Mouse (Mus musculus): Measurements from ENCODE around the gene Vcl.

Vcl gene

GRCm38 (mm10) chr14:21064321-21064720, 135.1 kb downstream of the Vcl start:
- in situ Hi-C loops (cut with MboI, MseI), result no loop called here

GRCm38 (mm10) chr14:21065490-21066162, 136.4 kb downstream of the Vcl start:
- in situ Hi-C loops (cut with MboI, MseI), result no loop called here

- in situ Hi-C loops (cut with MboI, MseI), result no loop called here
Measured at GRCm38 (mm10) chr14:21069594-21069993, 140.4 kb downstream of the Vcl start.

DNA sequence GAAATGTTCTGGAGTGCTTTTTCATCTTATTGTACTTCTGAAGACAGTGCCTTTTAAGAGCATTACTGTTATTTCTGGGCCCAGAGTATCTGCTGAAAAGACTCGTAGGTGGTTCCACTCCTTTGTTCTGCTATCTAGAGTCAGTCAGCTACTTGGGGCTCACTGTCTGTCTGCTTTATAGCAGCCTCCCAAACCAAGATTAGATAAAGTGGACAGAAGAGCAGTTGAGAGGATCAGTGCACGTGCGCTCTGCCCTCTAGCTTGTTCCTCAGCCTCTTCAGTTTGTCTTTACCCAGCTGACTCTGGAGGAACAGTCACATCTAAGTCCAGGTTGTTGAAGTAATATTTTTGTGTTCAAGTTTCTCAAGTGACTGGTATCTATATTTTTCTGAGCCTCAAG, 144.8 kb downstream of the Vcl start:
- in situ Hi-C loops (cut with MboI, MseI), result no loop called here

GRCm38 (mm10) chr14:21074398-21075320, 145.5 kb downstream of the Vcl start:
- in situ Hi-C loops (cut with MboI, MseI), result no loop called here

DNA sequence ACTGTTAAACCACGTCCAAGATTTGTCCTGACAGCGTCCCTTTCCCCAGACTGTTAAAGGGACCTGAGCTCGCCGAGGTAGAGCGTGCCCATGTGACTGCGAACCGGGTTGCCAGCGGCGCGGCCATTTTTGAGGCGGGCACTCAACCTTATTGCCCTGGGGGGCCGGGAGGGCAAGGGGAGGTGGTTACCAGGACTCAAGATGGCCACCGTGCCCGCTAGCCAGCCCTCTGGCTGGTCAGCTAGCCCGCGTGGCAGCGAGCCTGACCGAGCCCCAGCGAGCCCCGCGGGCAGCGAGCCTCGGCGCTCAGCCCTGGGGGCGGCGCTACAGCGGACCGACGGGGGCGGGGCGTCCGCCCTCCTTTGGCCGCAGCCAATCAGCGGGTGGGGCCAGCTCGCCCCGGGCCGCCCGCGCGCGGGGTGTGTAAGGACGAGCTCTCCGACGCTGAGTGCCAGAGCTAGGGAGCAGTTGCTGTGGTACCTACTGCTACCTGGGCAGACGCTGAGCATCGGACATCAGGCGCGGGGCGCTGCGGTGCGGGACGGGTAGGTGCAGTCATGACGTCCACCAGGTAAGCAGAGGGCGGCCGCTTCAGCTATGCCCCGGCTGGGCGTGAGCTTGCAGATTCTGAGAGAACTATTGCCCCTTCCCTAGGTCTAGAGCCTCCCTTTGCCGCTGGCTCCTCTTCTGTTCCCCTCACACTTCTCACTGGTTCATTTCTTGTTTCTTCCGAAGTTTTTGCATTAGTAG, 146.7 kb downstream of the Vcl start:
- in situ Hi-C loops (cut with MboI, MseI), result no loop called here

DNA sequence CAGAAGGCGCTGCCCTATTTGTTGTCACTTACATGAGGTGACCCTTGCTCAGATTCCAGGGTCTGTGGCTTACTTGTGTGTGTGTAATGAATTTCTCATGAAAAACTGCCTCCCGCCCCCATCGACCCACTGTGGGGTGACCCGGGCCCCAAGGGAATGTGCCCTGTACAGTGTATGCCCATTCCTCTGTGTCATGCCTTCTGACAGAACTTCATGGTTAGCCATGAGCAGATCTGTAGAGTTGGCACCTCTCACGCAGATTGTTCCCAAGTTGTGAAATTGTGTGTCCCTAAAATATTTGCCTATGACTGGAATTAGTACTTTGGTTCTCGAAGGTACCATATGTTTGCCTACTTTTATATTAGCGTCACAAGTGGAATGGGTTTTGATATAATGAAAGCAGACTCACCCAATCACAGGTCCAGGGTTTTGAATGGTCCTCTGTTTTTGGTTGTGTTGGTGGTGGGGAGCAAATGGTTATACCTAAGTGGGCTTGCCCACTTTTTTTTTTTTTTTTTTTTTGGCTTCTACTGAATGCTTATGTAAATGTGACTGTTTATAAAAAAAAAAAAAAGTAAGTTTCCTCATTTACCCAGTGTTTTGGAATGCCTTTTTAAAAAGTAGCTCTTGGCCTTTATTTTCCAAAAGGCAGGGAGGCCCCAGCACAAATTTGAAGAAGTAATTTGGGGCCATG, 147.4 kb downstream of the Vcl start:
- in situ Hi-C loops (cut with MboI, MseI), result no loop called here

DNA sequence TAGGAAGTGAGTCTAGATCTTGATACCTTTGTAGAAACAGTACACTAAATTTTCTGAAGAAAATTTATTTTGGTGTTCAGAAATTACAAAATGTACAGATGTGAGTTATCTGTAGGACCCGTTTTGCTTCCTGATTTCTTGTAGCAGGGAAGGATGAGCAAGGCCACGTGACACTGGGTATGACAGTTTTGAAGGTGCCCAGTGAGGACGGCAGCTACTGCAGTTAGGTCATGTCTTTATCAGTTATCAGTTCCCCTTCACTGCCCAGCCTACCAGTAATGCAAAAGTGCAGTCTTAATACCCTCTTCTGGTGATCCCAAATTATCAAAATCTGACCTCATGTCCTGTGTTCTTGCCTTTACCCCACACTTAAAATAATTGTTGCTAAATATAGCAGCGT, 148.7 kb downstream of the Vcl start:
- in situ Hi-C loops (cut with MboI, MseI), result no loop called here

GRCm38 (mm10) chr14:21078511-21078910, 149.3 kb downstream of the Vcl start:
- in situ Hi-C loops (cut with MboI, MseI), result no loop called here

GRCm38 (mm10) chr14:21082823-21083222, 153.6 kb downstream of the Vcl start:
- in situ Hi-C loops (cut with MboI, MseI), result no loop called here

Measured in T-helper 1 cell (primary cell).